Mouse (Mus musculus) spleen, postnatal 4 days (tissue): ENCODE measurements around the gene Lekr1.
"Not testable (repeated sequence)": the region's sequence is repeated elsewhere in the genome, so short reads cannot be mapped to it uniquely, and the experiment has no call there.

Source experiments
- DNase-seq, 2 experiments: peaks; one replicate each; pipeline ENCODE4 v3.0.0; 2022; ENCODE audit warnings: low spot score in 2 of 2

Lekr1 gene

DNA sequence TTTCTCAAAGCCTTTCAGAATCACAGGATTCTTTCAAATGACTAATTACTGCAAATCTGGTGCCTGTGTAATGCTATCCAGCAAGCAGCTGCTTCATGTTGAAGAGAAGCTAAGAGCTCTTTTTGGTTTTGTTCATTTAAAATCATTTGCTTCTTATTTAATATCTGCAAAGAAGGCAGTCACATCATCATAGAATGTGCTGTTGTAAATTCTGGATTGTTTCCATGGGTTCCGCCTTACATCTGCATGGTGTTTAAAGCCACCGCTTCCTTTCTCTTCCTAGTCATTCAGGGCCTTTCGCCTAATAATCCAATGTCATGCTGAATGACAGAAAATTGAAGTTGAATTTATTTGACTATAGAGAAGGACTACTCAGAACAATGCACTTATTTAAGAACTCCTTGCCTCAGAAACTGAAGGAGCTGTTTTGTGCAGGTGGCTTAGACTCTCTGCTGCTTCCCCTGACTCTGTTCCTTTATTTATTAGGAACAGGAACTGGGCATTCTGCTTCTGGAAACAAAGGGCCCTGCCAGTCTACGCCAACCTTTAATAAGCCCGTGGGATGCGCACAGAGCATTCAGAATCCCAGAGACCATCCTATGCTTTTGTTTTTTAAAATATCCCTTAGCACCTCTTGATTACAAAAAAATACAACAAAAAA is 101.3 kb downstream of the Lekr1 start:
- no peak for DNase-seq

DNA sequence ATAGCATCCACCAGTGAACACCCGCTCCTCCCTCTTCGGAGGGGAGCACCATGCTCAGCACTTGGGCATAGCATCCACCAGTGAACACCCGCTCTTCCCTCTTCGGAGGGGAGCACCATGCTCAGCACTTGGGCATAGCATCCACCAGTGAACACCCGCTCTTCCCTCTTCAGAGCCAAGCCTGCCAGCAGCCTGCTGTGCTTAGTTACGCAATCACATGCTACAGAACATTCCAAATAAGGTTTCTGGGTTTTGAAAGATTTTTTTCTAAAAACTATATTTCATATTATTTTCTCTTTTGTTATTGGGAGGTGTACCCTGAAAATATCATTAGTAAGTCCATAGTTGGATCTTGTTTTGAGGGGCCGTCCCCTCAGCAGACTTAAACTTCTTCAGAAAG is 103.6 kb downstream of the Lekr1 start:
- not testable (repeated sequence) for DNase-seq

DNA sequence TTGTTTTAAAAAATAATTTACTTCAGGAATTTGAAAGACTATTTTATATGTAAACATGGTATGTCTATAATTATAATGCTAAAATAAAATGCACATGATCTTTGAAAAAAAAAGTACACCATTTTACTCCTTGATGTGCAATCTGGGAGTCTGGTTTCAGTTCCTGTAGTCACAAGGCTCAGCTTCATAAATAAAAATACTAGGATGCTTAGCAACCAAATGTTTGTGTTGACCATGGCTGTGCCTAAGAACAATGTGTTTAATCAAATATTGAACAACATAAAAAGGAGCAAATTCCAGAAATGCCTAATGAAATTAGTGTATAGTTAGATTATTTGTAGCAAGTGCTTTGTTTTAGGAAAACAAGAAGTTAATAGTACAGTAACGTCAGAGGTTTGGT is 107.9 kb downstream of the Lekr1 start:
- no peak for DNase-seq

DNA sequence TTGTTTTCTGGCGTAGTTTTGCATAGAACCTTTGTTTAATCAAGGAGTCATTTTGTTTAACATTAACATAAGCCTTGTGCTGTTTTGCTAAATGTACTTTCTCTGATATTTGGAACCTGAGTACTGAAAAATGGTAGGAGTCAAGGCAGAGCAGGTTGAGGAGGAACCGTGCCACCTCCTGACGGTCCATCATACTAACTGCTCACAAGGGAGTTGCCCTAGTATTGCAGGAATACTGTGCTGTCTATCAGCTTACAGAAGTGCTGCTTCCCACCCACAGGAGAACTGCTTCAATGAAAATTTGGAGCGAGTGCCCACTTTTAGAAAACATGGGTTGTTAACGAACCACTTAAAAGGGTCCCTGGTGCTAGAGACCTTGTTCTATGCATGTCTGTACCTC is 109.1 kb downstream of the Lekr1 start:
- no peak for DNase-seq

DNA sequence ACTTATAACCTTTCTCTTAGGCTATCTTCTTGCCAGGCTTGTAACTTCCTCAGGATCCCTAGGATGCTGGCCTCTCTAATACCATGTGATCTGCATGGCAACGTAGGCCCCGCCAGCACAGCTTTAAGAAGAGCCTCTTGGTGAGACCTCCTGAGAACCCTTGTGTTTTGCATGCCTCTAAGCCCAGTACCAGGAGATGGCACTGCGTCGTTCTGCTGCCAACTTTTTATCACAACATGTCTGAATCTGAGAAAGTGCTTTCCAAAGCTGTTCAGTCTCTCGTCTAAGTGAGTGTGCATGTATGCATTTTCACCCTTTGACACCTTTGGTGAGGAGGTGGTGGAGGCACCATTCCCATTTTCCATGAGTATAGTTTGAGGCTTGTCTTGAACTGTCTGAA is 116.2 kb downstream of the Lekr1 start:
- no peak for DNase-seq

- no peak for DNase-seq
Observed at GRCm38 (mm10) chr3:65790076-65790685, 124.2 kb downstream of the Lekr1 start.

DNA sequence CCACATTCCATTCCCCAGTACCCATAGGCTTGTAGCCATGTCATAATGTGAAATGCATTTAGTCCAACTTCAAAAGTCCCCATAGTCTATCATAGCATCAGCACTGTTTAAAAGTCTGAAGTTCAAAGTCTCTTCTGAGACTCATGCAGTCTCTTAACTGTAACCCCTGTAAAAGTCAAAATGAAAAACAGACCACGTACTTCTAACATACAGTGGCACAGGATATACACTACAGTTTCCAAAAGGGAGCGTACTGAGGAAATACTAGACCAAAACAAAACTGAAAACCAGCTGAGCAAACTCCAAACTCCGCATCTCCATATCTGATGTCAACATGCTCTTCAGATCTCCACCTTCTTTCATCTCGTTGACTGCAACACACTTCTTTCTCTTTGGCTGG is 127.5 kb downstream of the Lekr1 start:
- no peak for DNase-seq

- no peak for DNase-seq
Observed at GRCm38 (mm10) chr3:65794711-65795110, 128.7 kb downstream of the Lekr1 start.

DNA sequence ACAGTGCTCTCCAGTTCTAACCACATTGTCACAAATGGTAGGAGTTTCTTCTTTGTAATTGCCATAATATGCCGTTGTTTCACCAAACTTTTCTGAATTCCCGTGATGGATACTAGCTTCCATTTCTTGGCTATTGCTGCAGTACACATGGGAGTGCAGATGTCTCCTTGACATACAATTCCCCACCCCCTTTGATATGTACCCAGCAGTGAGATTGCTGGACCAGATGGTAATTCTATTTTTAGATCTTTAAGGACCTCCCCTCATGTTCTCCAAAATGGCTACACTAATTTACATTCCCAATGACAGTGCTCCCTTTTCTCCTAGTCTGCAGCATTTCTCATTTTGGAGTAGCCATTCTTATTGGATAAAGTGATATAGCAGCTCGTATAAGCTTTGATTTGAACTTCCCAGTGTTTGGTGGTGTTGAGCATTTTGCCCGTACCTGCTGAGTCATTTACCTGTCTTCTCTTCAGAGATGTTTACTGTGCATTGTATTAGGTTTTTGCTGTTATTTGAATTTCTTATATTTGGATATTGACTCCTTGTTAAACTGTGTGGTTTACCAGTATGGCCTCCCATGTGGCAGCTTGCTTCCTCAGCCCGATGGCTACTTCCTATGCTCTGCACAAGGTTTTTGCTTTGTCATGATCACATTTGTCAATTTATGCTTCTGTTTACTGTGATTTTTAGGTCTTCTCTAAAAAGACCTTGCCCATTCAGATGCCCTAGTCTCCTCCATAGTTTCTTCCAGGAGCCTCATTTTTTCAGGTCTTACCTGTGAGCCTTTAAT is 131.5 kb downstream of the Lekr1 start:
- no peak for DNase-seq

- DNase-seq: no peak
Observed at GRCm38 (mm10) chr3:65800962-65801361, 134.9 kb downstream of the Lekr1 start.

- DNase-seq: no peak
Observed at GRCm38 (mm10) chr3:65802185-65802584, 136.2 kb downstream of the Lekr1 start.

DNA sequence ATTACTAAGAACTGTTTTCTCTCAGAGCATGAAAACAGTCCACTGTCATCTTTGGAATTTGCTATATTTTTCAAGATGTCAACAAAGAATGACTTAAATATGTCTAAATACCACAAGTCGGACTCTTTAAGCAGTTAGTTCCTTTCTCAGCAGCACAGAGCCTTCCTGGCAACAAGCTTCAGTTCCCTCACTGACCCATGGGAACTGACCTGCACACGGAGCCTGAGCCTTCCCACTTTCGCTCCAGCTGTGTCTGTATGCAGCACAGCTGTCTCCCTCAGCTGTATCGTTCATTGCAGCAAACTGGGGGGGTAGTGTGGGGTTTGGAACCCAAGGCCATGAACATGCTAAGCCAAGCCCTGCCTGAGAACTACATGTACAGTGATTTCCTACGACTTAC is 136.8 kb downstream of the Lekr1 start:
- DNase-seq: no peak

DNA sequence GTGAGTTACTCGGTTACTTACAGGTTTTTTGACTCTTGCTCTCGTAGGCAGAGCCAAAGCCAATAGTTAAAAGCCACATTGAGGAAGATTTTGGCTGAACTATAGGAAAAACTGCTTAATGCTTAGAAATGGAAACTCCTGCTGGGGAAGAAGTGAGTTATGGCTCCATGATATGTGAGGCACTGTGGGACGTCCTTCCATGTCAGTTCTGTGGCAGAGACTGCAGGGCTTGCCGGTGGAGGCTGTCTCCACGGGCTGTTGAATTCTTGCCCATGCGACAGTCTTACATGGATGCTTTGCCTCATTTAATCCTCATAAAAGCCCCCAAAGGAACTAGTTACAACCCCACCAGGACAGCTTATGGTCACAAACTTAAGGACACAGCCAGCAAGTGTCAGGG is 148.9 kb downstream of the Lekr1 start:
- DNase-seq: no peak

GRCm38 (mm10) chr3:65816012-65816411 is 150.0 kb downstream of the Lekr1 start:
- DNase-seq: no peak

DNA sequence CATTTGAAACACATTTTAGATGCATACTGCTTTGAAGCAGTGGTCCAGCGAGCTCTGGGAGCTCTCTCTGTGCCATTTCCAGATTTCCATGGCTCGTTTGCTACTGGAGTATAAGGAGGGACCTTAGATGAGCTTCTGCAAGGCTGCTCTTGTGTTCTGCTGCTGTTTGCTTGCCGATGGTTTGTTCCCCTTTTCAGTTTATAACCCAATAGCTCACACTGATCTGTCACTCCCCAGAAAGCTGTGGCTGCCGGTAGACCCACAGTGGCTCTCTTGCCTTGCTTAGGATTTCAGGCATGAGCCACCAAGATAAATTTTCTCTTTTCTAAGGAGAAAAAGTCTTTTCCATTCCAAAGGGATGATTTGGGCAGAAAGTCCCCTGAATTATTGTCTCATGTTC is 152.6 kb downstream of the Lekr1 start:
- DNase-seq: no peak

GRCm38 (mm10) chr3:65819841-65820240 is 153.8 kb downstream of the Lekr1 start:
- no peak for DNase-seq

DNA sequence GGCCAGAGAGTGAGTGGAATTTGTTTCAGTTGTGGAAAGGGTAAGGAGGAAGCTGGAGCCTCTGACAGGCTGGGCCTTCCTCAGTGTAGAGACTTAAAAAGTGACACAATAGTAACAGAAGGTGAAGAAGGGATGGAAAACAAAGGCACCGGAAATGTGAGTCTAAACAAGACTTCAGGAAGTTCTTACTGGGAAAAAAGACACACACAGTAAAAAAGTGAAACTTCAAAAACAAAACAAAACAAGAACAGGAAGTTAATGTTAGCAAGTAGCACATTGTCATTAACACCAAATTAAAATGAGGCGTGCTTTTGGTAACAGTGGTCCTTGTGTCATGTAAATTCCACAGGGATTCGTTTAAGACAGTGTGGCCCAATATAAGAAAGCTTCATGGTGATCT is 158.9 kb downstream of the Lekr1 start:
- no peak for DNase-seq

GRCm38 (mm10) chr3:65826716-65827115 is 160.7 kb downstream of the Lekr1 start:
- DNase-seq: no peak

DNA sequence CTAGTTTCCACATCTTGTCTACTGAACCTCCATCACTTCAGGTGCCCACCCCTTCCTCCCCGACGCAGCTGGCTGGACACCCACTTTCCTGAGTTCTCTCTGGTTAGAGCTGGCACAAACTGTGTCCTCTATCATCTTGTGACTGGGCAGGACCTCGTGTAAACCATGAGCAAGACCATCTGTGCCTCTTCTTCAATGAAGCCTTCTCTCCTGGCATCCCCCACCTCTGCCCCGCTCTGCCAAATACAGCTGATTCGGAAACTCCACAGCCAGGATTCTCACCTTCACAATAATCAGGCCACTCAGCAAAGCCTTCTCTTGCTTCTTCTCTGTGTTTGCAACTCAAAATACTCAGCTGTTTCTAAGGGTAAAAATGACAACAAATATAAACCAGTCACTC is 161.4 kb downstream of the Lekr1 start:
- DNase-seq: no peak

DNA sequence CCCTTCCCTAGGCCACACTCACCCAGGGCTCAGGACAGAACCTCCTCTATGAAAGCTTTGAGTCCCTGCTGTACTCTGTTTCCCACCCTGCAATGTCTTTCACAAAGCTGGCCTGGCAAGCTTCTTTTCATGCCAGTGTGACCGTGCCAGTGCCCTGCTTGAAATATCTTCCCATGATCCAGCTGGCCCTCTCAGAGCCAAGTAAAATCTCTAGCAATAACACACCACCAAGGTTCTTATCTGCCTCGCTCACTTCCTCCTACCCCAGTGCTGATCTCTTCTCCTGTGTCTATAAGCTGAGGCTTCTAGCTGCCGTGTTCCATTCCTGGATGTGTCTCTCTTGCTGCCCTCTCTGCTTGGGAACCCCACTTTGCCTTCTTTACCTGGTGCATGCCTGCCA is 162.0 kb downstream of the Lekr1 start:
- no peak for DNase-seq

DNA sequence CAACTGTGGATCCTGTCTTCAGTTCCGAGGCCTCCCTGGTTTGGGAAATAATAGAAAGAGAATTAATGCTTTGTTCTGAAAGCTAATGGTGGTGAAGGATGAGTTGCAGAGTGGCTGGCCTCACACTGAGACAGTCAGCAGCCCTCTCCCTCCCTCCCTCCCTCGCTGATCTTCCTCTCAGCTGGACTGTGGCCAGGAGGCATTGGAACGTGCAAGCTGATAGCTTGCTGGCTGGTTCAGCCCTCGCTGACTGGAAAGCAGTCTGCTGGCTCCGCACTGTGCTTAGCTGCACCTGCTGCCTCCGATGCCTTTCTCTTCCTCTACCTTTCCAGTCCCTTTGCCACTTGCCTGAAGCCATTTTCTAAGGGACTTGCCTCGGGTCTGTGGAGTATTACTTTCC is 163.2 kb downstream of the Lekr1 start:
- no peak for DNase-seq

GRCm38 (mm10) chr3:65829943-65830483 is 164.0 kb downstream of the Lekr1 start:
- DNase-seq: no peak

- no peak for DNase-seq
Observed at GRCm38 (mm10) chr3:65830801-65831200, 164.8 kb downstream of the Lekr1 start.
